Mouse (Mus musculus): Measurements from ENCODE around the gene Rcc1l.
A peak's percentile ranks its signal among the peaks of the same experiment; 100 is the strongest.

DNA sequence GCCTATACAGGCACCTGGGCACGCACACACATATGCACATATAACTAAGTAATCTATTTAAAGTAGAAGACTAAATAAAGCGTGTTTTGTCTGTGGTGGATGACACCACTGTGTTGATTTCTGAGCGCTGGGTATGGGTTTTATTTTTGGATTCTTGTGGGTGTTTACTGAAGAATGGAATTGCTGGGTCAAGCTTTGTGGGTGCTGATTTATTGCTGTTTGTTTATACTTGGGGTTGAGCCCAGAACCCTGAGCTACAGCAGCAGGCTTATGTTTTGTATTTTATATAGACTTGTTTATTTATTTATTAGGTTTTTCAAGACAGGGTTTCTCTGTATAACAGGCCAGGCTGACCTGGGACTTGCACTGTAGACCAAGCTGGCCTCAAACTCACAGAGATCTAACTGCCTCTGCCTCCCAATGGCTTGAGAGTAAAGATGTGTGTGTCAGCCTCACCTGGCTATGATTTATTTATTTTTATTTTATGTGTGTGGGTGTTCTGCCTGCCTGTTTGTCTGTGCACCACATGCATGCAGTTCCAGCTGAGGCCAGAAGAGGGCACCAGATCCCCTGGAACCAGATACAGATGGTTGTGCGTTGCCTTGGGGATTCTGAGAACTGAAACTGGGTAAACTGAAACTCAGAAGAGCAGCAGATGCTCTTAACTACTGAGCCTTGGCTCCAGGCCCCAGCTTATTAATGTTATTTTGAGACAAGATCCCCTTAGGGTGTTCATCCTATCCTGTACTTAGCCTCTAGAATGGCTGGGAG lies 10.6 kb upstream of the Rcc1l start:
- TF ChIP-seq ZNF384 (IDR thresholded peaks at IDR 0.05; ENCODE audit: low read depth, low read length): no peak
- peak; percentile 94 for TF ChIP-seq ZC3H11A (IDR thresholded peaks at IDR 0.05; ENCODE audit: borderline replicate concordance, low read depth, low read length)
- no peak for TF ChIP-seq CHD2 (IDR thresholded peaks at IDR 0.05; ENCODE audit: low read depth, low read length)
- TF ChIP-seq MAFK (IDR thresholded peaks at IDR 0.05; ENCODE audit: insufficient read depth, low read depth, low read length): no peak
- TF ChIP-seq HCFC1 (IDR thresholded peaks at IDR 0.05; ENCODE audit: borderline replicate concordance, insufficient read depth, low read length): no peak
